Mouse (Mus musculus) NIH3T3 (cell line): Measurements from ENCODE around the gene Mettl7b.
A peak's percentile ranks its signal among the peaks of the same experiment; 100 is the strongest.

Experiments
- DNase-seq: peaks from one replicate; pipeline ENCODE4 v3.0.0-alpha.2; 2012; ENCODE audit warnings: low read depth

Mettl7b gene

GRCm38 (mm10) chr10:128919203-128919631, 41.6 kb downstream of the Mettl7b start:
- peak; percentile 66 for DNase-seq

- DNase-seq: peak; percentile 52
Observed at GRCm38 (mm10) chr10:128918246-128918645, 42.5 kb downstream of the Mettl7b start.

- DNase-seq: no peak
Observed at GRCm38 (mm10) chr10:128917400-128917799, 43.4 kb downstream of the Mettl7b start.

GRCm38 (mm10) chr10:128916665-128917064, 44.1 kb downstream of the Mettl7b start:
- DNase-seq: no peak

- no peak for DNase-seq
Observed at GRCm38 (mm10) chr10:128915550-128915949, 45.2 kb downstream of the Mettl7b start.

- DNase-seq: no peak
Observed at GRCm38 (mm10) chr10:128913696-128914095, 47.1 kb downstream of the Mettl7b start.

GRCm38 (mm10) chr10:128913219-128913618, 47.6 kb downstream of the Mettl7b start:
- peak; percentile 96 for DNase-seq

- no peak for DNase-seq
Observed at GRCm38 (mm10) chr10:128912791-128913190, 48.0 kb downstream of the Mettl7b start.

GRCm38 (mm10) chr10:128912268-128912667, 48.5 kb downstream of the Mettl7b start:
- DNase-seq: no peak

- DNase-seq: no peak
Observed at GRCm38 (mm10) chr10:128911430-128911829, 49.4 kb downstream of the Mettl7b start.

GRCm38 (mm10) chr10:128910066-128910841, 50.5 kb downstream of the Mettl7b start:
- DNase-seq: peak; percentile 85

- peak; percentile 98 for DNase-seq
Observed at GRCm38 (mm10) chr10:128909567-128910028, 51.2 kb downstream of the Mettl7b start.

GRCm38 (mm10) chr10:128908778-128909448, 51.9 kb downstream of the Mettl7b start:
- DNase-seq: peak; percentile 79
